Comparison of ENCODE assay signal across 7 mouse cellular contexts in genomic region chr17:28875316-28875715, GRCm38 (mm10). TPM values are rescaled to one million over a fixed set of nuclear protein-coding genes. Genes with fewer than 3 reads are reported as not detected.
DNase-seq lines count a peak whose midpoint lies in the region; ATAC-seq lines count a peak whose summit lies in the region.

No protein-coding gene starts in this region.

- no peaks in the 10 kb centered on the region for H3K27me3 ChIP-seq in intestine, embryonic 14.5 days (replicated peaks; ENCODE audit: control insufficient read depth, insufficient read depth, low read length)
- no peaks in the 10 kb centered on the region for H3K27me3 ChIP-seq in midbrain, embryonic 16.5 days (ENCODE audit: control insufficient read depth, insufficient read depth, low read depth, low read length)

- intact Hi-C loops in left cerebral cortex, postnatal 10 days (cut with DNase I) = no loop called here

- H3K9me3 ChIP-seq in intestine, embryonic 14.5 days (ENCODE audit: control insufficient read depth, low read length) = no peaks in the 10 kb centered on the region
- no peaks in the 10 kb centered on the region for H3K9me3 ChIP-seq in midbrain, embryonic 16.5 days (replicated peaks; ENCODE audit: control insufficient read depth, low read length, poor library complexity, severe bottlenecking)

- no peak for ATAC-seq in intestine, embryonic 14.5 days (replicated peaks; ENCODE audit: low FRiP score, low TSS enrichment, low read depth)
- no peak for ATAC-seq in midbrain, embryonic 16.5 days

- 0 out of 2 replicates have a peak, but pooled peaks cover 5% of the 10 kb centered on the region for H3K4me1 ChIP-seq in intestine, embryonic 14.5 days (replicated peaks; ENCODE audit: control insufficient read depth, insufficient read depth, low read length)
- peaks cover 6% of the 10 kb centered on the region; the same call in 1 of the 2 replicates for H3K4me1 ChIP-seq in midbrain, embryonic 16.5 days (ENCODE audit: control insufficient read depth, insufficient read depth, low read length)

- no peak overlapping the region for H3K9ac ChIP-seq in intestine, embryonic 14.5 days (ENCODE audit: low read length)
- H3K9ac ChIP-seq in midbrain, embryonic 16.5 days (ENCODE audit: low read depth, low read length) = no peak overlapping the region

- 38% methylated on average over 8 of the region's 8 CpGs for WGBS in intestine, embryonic 14.5 days
- WGBS in midbrain, embryonic 16.5 days = 38% methylated on average over 8 of the region's 8 CpGs

- no peaks in the 10 kb centered on the region for H3K36me3 ChIP-seq in intestine, embryonic 14.5 days (ENCODE audit: control insufficient read depth, insufficient read depth, low read length)
- H3K36me3 ChIP-seq in midbrain, embryonic 16.5 days (ENCODE audit: control insufficient read depth, insufficient read depth, low read length) = no peaks in the 10 kb centered on the region

- no peak overlapping the region for H3K27ac ChIP-seq in intestine, embryonic 14.5 days (ENCODE audit: low read depth)
- H3K27ac ChIP-seq in midbrain, embryonic 16.5 days (ENCODE audit: low read length) = no peak overlapping the region

- peak; percentile 20 for DNase-seq in urinary bladder, postnatal 25 days (ENCODE audit: low spot score)
- DNase-seq in urinary bladder, adult 2 months (ENCODE audit: low spot score) = no peak
- peak; percentile 51 to 61 for DNase-seq in frontal cortex, postnatal 10 days (ENCODE audit: low spot score in 2 of 2)
- DNase-seq in intestine, embryonic 14.5 days (ENCODE audit: low spot score) = peak; percentile 69
- peak; percentile 65 to 70 for DNase-seq in left cerebral cortex, postnatal 10 days (ENCODE audit: extremely low spot score in 1 of 2, low spot score in 2 of 2)
- DNase-seq in right cerebral cortex, postnatal 25 days = peak; percentile 78

- H3K4me2 ChIP-seq in intestine, embryonic 14.5 days (ENCODE audit: low read length) = no peak overlapping the region
- H3K4me2 ChIP-seq in midbrain, embryonic 16.5 days (ENCODE audit: low read length) = no peak overlapping the region

- H3K4me3 ChIP-seq in intestine, embryonic 14.5 days (ENCODE audit: low read depth, low read length) = no peak overlapping the region
- no peak overlapping the region for H3K4me3 ChIP-seq in midbrain, embryonic 16.5 days (ENCODE audit: low read depth, low read length)

RNA-seq across cellular contexts. Expression of gene Pnpla1, which starts 17.1 kb away (rescaled TPM):
- polyA plus RNA-seq in urinary bladder, adult 2 months (2012; rRNA removed) = 0.01 TPM in 1 of 2 replicates, not detected in the other
- polyA plus RNA-seq in intestine, embryonic 14.5 days (2014; fragmentation: Nextera tagmentation; extraction: Ambion mirVana) = 0.76 and 1.1 TPM in 2 replicates
- under 1 TPM; 0.53 to 0.60 TPM for total RNA-seq in left cerebral cortex, postnatal 10 days (2021)
- polyA plus RNA-seq in midbrain, embryonic 16.5 days (2015; fragmentation: Nextera tagmentation; extraction: Ambion mirVana) = 0.06 TPM in 1 of 2 replicates, not detected in the other

RNA-seq across cellular contexts. Expression of gene 4930539E08Rik, which starts 39.8 kb away (rescaled TPM):
- 0.14 and 0.29 TPM in 2 replicates for polyA plus RNA-seq in urinary bladder, adult 2 months (2012; rRNA removed)
- polyA plus RNA-seq in intestine, embryonic 14.5 days (2014; fragmentation: Nextera tagmentation; extraction: Ambion mirVana) = 3.6 and 4.5 TPM in 2 replicates
- total RNA-seq in left cerebral cortex, postnatal 10 days (2021) = 10 to 100 TPM; 10.9 to 13.5 TPM
- 3.0 and 4.0 TPM in 2 replicates for polyA plus RNA-seq in midbrain, embryonic 16.5 days (2015; fragmentation: Nextera tagmentation; extraction: Ambion mirVana)
